Mouse (Mus musculus) kidney, embryonic 16.5 days (tissue): ENCODE measurements around the gene Padi2. TPM values are rescaled to one million over a fixed set of nuclear protein-coding genes. Genes with fewer than 3 reads are reported as not detected.

Source experiments
- ATAC-seq: fragments of 200-750 bp; cut with Nextera tagmentation; 2 replicates; pipeline ENCODE4 v1.8.0; 2017; ENCODE audit warnings: moderate TSS enrichment; ENCODE audit not compliant: low FRiP score, low TSS enrichment
- H3K27ac ChIP-seq: fragments of 300-500 bp; sonication (generic); 2 replicates; pipeline ENCODE4 v1.5.1; 2014; ENCODE audit warnings: low read length
- H3K27me3 ChIP-seq: fragments of 300-500 bp; sonication (generic); 2 replicates; pipeline ENCODE4 v1.6.1; 2014; ENCODE audit warnings: low read length, control low read depth, mixed read lengths; ENCODE audit not compliant: insufficient read depth
- H3K36me3 ChIP-seq: fragments of 300-500 bp; sonication (generic); 2 replicates; pipeline ENCODE4 v1.6.1; 2014; ENCODE audit warnings: low read length, control low read depth, mixed read lengths; ENCODE audit not compliant: insufficient read depth
- H3K4me1 ChIP-seq: fragments of 300-500 bp; sonication (generic); 2 replicates; pipeline ENCODE4 v1.6.1; 2014; ENCODE audit warnings: low read length, control low read depth, mixed read lengths; ENCODE audit not compliant: insufficient read depth
- H3K4me2 ChIP-seq: fragments of 300-500 bp; sonication (generic); replicated peaks from 2 replicates; pipeline ENCODE4 v1.6.1; 2014; ENCODE audit warnings: low read depth, low read length
- H3K4me3 ChIP-seq: fragments of 300-500 bp; sonication (generic); 2 replicates; pipeline ENCODE4 v1.5.1; 2014; ENCODE audit warnings: mild to moderate bottlenecking, low read length
- H3K9ac ChIP-seq: fragments of 300-500 bp; sonication (generic); replicated peaks from 2 replicates; pipeline ENCODE4 v1.6.1; 2014; ENCODE audit warnings: low read length
- H3K9me3 ChIP-seq: fragments of 300-500 bp; sonication (generic); 2 replicates; pipeline ENCODE4 v1.6.1; 2016; ENCODE audit warnings: low read length, control low read depth
- WGBS: fragments of 180-500 bp; shearing (Covaris S2); extraction: QIAGEN DNeasy Blood & Tissue Kit; methylation state at CpG from one replicate; pipeline ENCODE4 v1.1.7; 2014; 5-methylcytosine and 5-hydroxymethylcytosine counted together
- polyA plus RNA-seq: library from polyadenylated mRNA; unstranded; fragments of >200 nt; fragmentation: Nextera tagmentation; extraction: Ambion mirVana; gene quantifications from 2 replicates; pipeline ENCODE4 v1.2.1, GENCODE M21; 2015

The Padi2 gene
- polyA plus RNA-seq, 1 experiment from 2014 or later = 18.1 TPM

DNA sequence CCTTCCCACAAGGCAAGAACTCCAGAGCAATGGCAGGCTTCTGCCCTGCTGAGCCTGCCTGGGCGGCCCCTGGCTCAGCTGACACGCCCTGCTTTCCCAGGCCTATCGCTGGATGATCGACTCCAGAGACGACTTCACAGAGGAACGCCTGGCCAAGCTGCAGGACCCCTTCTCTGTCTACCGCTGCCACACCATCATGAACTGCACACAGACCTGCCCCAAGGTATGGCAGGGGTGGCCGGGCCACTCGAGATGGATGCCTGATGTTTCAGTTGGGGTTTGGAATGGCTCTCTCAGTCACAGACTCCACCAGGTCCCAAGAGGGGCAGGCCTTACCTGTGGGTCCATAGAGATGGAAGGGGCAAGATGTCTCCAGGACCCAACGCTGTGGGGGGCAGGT is 71.1 kb downstream of the Padi2 start:
- H3K36me3 ChIP-seq = peaks cover 51% of the 10 kb centered on the region
- no peak for ATAC-seq
- WGBS = 84% methylated on average over 10 of the region's 10 CpGs

GRCm38 (mm10) chr4:140977886-140978692 is 71.9 kb downstream of the Padi2 start:
- peaks cover 3% of the 10 kb centered on the region; the same call in 1 of the 2 replicates for H3K9me3 ChIP-seq
- no peak overlapping the region for H3K27ac ChIP-seq
- H3K9ac ChIP-seq = no peak overlapping the region
- 0 out of 2 replicates have a peak, but pooled peaks have one; percentile 24 for ATAC-seq
- 87% methylated on average over 14 of the region's 14 CpGs for WGBS
- no peak overlapping the region for H3K4me2 ChIP-seq
- peaks cover 7% of the 10 kb centered on the region; the same call in 1 of the 2 replicates for H3K4me1 ChIP-seq
- H3K36me3 ChIP-seq = peaks cover 43% of the 10 kb centered on the region
- no peaks in the 10 kb centered on the region for H3K27me3 ChIP-seq
- no peak overlapping the region for H3K4me3 ChIP-seq

More for the DNA sequence above, 71.1 kb downstream of the Padi2 start:
- Histone ChIP-seq H3K4me1 (peaks cover 7% of the 10 kb centered on the region; the same call in 1 of the 2 replicates), H3K9ac (no peak overlapping the region), H3K4me2 (no peak overlapping the region), H3K9me3 (peaks cover 3% of the 10 kb centered on the region; the same call in 1 of the 2 replicates), H3K27ac (no peak overlapping the region), H3K4me3 (no peak overlapping the region), H3K27me3 (no peaks in the 10 kb centered on the region)

DNA sequence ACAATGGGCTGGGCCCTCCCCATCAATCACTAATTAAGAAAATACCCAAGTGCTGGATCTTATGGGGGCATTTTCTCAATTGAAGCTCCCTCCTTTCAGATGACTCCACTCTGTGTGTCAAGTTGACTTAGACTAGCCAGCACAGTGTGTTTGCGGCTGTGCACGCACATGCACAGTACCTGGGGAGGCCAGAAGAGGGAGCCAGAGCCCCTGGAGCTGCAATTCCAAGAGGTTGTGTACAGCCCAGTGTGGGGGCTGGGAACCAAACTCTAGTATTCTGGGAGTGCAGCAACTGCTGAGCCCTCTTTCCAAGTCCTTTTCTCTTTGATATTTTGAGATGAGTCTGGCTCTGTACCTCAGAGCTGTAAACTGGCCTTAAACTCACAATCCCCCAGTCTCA is 75.5 kb downstream of the Padi2 start:
- no peak overlapping the region for H3K27ac ChIP-seq
- no peak overlapping the region for H3K9ac ChIP-seq
- peaks cover 19% of the 10 kb centered on the region for H3K36me3 ChIP-seq
- peaks cover 3% of the 10 kb centered on the region; the same call in 1 of the 2 replicates for H3K9me3 ChIP-seq
- ATAC-seq = no peak
- no peaks in the 10 kb centered on the region for H3K27me3 ChIP-seq
- 96% methylated on average over 2 of the region's 2 CpGs for WGBS
- no peak overlapping the region for H3K4me3 ChIP-seq
- H3K4me1 ChIP-seq = 0 out of 2 replicates have a peak, but pooled peaks cover 3% of the 10 kb centered on the region
- no peak overlapping the region for H3K4me2 ChIP-seq

GRCm38 (mm10) chr4:140982808-140983207 is 76.7 kb downstream of the Padi2 start:
- H3K4me1 ChIP-seq = peaks cover 9% of the 10 kb centered on the region
- no peak overlapping the region for H3K4me2 ChIP-seq
- H3K36me3 ChIP-seq = peaks cover 10% of the 10 kb centered on the region
- H3K27me3 ChIP-seq = no peaks in the 10 kb centered on the region
- WGBS = 34% methylated on average over 4 of the region's 4 CpGs
- no peak overlapping the region for H3K9ac ChIP-seq
- H3K4me3 ChIP-seq = no peak overlapping the region
- H3K27ac ChIP-seq = peak overlapping the region; percentile 21
- ATAC-seq = no peak
- H3K9me3 ChIP-seq = peaks cover 3% of the 10 kb centered on the region; the same call in 1 of the 2 replicates

GRCm38 (mm10) chr4:140983442-140983841 is 77.3 kb downstream of the Padi2 start:
- Histone ChIP-seq H3K4me3 (no peak overlapping the region), H3K36me3 (peaks cover 10% of the 10 kb centered on the region), H3K4me1 (peaks cover 16% of the 10 kb centered on the region), H3K4me2 (no peak overlapping the region), H3K9ac (0 out of 2 replicates have a peak overlapping the region, but pooled peaks have one; percentile 7), H3K27ac (peak overlapping the region; percentile 21), H3K27me3 (no peaks in the 10 kb centered on the region), H3K9me3 (peaks cover 3% of the 10 kb centered on the region; the same call in 1 of the 2 replicates)
- ATAC-seq = no peak
- 16% methylated on average over 9 of the region's 9 CpGs for WGBS

DNA sequence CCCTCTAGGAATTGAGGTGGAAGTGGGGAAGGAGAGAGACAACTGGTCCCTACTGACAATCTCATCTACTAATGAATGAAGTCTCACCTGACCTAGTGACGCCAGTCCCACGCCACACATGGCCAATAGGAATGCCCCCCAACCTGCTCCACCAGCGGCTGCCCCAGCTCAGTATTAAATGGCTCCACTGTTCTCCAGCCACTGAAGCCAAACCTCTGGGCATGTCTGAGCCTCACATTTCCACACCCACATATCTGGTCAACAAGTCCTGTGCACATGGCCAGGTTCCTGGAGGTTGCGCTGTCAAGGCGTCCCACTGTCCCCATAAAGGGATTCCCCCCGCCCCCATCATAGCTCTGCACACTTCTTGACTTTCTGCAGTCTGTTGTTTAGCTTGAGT is 78.4 kb downstream of the Padi2 start:
- peaks cover 3% of the 10 kb centered on the region; the same call in 1 of the 2 replicates for H3K9me3 ChIP-seq
- no peak overlapping the region for H3K9ac ChIP-seq
- WGBS = 80% methylated on average over 6 of the region's 6 CpGs
- peaks cover 2% of the 10 kb centered on the region for H3K36me3 ChIP-seq
- no peak overlapping the region for H3K4me3 ChIP-seq
- no peak overlapping the region for H3K27ac ChIP-seq
- no peak for ATAC-seq
- H3K27me3 ChIP-seq = no peaks in the 10 kb centered on the region
- H3K4me2 ChIP-seq = no peak overlapping the region
- peaks cover 26% of the 10 kb centered on the region for H3K4me1 ChIP-seq

- peaks cover 3% of the 10 kb centered on the region; the same call in 1 of the 2 replicates for H3K9me3 ChIP-seq
- H3K9ac ChIP-seq = peak overlapping the region; percentile 79
- ATAC-seq = no peak
- no peak overlapping the region for H3K27ac ChIP-seq
- no peaks in the 10 kb centered on the region for H3K27me3 ChIP-seq
- no peaks in the 10 kb centered on the region for H3K36me3 ChIP-seq
- H3K4me3 ChIP-seq = peak overlapping the region; percentile 72
- peak overlapping the region; percentile 58 for H3K4me2 ChIP-seq
- WGBS = 28% methylated on average over 14 of the region's 15 CpGs
- H3K4me1 ChIP-seq = peaks cover 26% of the 10 kb centered on the region
Measured at GRCm38 (mm10) chr4:140986024-140986710, 80.0 kb downstream of the Padi2 start.

DNA sequence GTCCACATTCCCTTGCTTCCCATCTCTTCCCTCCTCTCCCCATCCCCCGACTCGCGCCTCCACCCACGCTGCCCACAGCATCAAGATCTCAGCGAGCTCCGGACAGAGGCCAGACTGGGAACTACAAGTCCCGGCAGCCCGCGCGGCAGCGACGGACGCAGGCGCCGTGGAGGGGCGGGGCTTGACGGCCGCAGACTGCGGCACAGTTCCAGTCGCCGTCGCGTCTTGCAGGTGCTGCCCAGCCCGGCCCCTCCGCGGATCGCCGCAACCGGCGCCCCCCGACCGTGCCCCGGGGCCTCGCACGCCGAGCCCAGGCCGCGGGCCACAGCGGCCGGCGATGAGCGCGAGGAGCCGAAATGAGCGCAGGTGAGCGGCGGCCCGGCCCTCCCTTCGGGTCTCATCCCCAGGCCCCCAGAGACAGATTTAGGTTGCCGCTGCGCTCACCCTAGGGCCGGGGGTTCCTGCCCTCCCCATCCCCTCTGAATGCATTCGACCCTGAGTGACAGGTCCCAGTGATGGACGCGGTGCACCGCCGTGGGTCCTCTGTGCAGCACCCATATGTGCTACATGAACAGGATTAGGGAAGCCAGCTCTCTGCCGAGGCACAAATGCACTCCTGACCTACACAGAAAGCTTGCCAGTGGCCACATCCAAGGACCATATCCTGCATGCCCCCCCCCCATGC is 80.7 kb downstream of the Padi2 start, which contains the start of gene Atp13a2:
Gene Atp13a2 (plus strand): TSS at position 163 of the 685 bp plus-strand sequence.
- peak; percentile 90 for ATAC-seq
- Histone ChIP-seq H3K9ac (peak within 1 kb of the TSS; percentile 79), H3K36me3 (no peaks in the 10 kb centered on the region), H3K27ac (no peak within 1 kb of the TSS), H3K4me1 (peaks cover 26% of the 10 kb centered on the region), H3K9me3 (no peaks in the 10 kb centered on the region), H3K27me3 (no peaks in the 10 kb centered on the region), H3K4me3 (peak within 1 kb of the TSS; percentile 72), H3K4me2 (peak within 1 kb of the TSS; percentile 58)
- under 1% methylated on average over 58 of the region's 58 CpGs for WGBS

DNA sequence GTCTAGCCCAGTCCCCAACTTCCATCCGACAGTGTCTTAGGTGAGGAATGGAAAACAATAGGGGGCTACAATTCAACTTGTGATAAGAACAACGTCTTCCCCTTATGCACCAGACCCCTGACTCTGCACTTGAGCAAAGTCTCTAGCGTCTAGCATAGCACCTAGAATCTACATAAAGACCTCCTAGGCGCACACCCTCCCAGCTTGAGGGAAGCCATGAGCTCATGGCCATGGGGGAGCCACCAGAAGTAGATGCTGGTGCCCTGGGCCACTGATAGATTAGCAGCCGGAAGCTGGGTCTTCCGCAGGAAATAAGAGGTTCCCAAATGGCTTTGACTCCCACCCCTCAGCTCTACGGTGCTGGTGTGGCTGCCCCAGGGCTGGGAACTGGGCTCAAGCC is 81.3 kb downstream of the Padi2 start:
- Histone ChIP-seq H3K4me3 (peak overlapping the region; percentile 72), H3K27me3 (no peaks in the 10 kb centered on the region), H3K27ac (no peak overlapping the region), H3K4me2 (peak overlapping the region; percentile 58), H3K4me1 (peaks cover 26% of the 10 kb centered on the region), H3K36me3 (0 out of 2 replicates have a peak, but pooled peaks cover 4% of the 10 kb centered on the region), H3K9ac (peak overlapping the region; percentile 79), H3K9me3 (no peaks in the 10 kb centered on the region)
- 11% methylated on average over 7 of the region's 7 CpGs for WGBS
- ATAC-seq = 0 out of 2 replicates have a peak, but pooled peaks have one; percentile 18
